9 mouse cellular contexts compared by ENCODE assay signal in the genomic region with DNA sequence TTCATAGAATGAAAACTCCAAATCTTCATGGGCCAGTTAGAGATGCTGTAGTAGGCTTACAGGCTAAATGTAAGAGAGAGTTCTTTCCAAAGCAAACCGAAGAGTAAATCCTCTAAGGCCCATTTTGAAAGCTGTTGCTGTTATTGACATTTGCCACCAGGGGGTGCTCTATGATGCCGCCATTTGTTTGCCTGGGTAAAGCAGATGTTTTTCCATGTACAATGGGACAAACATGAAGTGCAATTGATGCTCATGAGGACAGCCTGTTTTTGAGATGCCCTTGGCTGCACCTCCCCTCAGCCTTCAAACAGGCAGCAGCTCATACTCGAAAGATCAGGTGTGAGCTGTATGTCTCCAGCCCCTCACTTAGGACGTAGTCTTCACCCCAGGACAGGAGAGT.
A peak's percentile ranks its signal among the peaks of the same experiment; 100 is the strongest.
DNase-seq lines count a peak whose midpoint lies in the region; ATAC-seq and TF ChIP-seq lines count a peak whose summit lies in the region.
"Had no signal": no experiment of that assay in that cellular context is flagged by ENCODE, and none has a peak within 500 bp of the region (broad histone marks: within the 10 kb centered on the region; RNA-seq: fewer than 3 reads in every experiment).

No protein-coding gene starts in this region.

- no peak overlapping the region for H3K4me3 ChIP-seq in intestine, postnatal 0 days (ENCODE audit: low read depth, low read length)
- H3K4me3 ChIP-seq in intestine, embryonic 15.5 days (replicated peaks): no peak overlapping the region
- H3K4me3 ChIP-seq in liver, embryonic 14.5 days (ENCODE audit: insufficient read depth in 1 of 2, low read depth in 2 of 2, low read length in 2 of 2): no peak overlapping the region
- H3K4me3 ChIP-seq in spleen, adult 2 months (ENCODE audit: extremely low read depth, insufficient read depth, insufficient read length): no peak overlapping the region

- peak; percentile 62 for DNase-seq in CD4-positive helper T cell, adult 2 months (ENCODE audit: low read depth, low spot score)
- DNase-seq in NIH3T3 (ENCODE audit: low read depth): peak; percentile 76
- peak; percentile 78 for DNase-seq in embryo, embryonic 10.5 days (ENCODE audit: low spot score)
- peak; percentile 7 to 35 (median 18) for DNase-seq in liver, embryonic 14.5 days (ENCODE audit: low read depth in 3 of 3, low spot score in 3 of 3)
- peak in 1 of 2 experiments; percentile 26 for DNase-seq in spleen, adult 2 months (ENCODE audit: low read depth in 1 of 2, low spot score in 2 of 2)
- DNase-seq in yolk sac, embryonic 10.5 days (ENCODE audit: low spot score): no peak

- H3K4me1 ChIP-seq in intestine, postnatal 0 days (replicated peaks; ENCODE audit: control insufficient read depth, insufficient read depth, low read length): no peaks in the 10 kb centered on the region
- peaks cover 11% of the 10 kb centered on the region; the same call in 1 of the 2 replicates for H3K4me1 ChIP-seq in intestine, embryonic 15.5 days (replicated peaks)
- H3K4me1 ChIP-seq in liver, embryonic 14.5 days (replicated peaks; ENCODE audit: control insufficient read depth in 2 of 2, insufficient read depth in 2 of 2, low read length in 1 of 2): no peaks in the 10 kb centered on the region
- no peaks in the 10 kb centered on the region; the same call in 1 of the 2 replicates for H3K4me1 ChIP-seq in spleen, adult 2 months (ENCODE audit: control insufficient read depth, insufficient read depth, insufficient read length)

- 46% methylated on average over 4 of the region's 4 CpGs for WGBS in intestine, postnatal 0 days
- 45% methylated on average over 4 of the region's 4 CpGs for WGBS in intestine, embryonic 15.5 days
- WGBS in liver, embryonic 14.5 days (ENCODE audit: insufficient replicate concordance): 39% methylated on average over 4 of the region's 4 CpGs
- 41% methylated on average over 4 of the region's 4 CpGs for WGBS in spleen, adult 2 months

- TF ChIP-seq CTCF in intestine, postnatal 0 days (IDR thresholded peaks at IDR 0.05; ENCODE audit: low read depth): peak; percentile 92
- TF ChIP-seq CTCF in liver, embryonic 14.5 days (IDR thresholded peaks at IDR 0.05; ENCODE audit: low read depth): peak; percentile 77
- peak; percentile 48; the same call in 1 of the 2 replicates for TF ChIP-seq CTCF in spleen, adult 2 months (IDR thresholded peaks at IDR 0.05; ENCODE audit: extremely low read depth, insufficient read depth, insufficient read length, insufficient replicate concordance)

- no peak overlapping the region for H3K27ac ChIP-seq in intestine, postnatal 0 days (ENCODE audit: low read depth, low read length)
- no peak overlapping the region for H3K27ac ChIP-seq in intestine, embryonic 15.5 days
- no peak overlapping the region for H3K27ac ChIP-seq in liver, embryonic 14.5 days
- no peak overlapping the region for H3K27ac ChIP-seq in spleen, adult 2 months (ENCODE audit: insufficient read depth, low read length)
- H3K27ac ChIP-seq: macrophage had no signal

- ATAC-seq in intestine, postnatal 0 days: no peak
- ATAC-seq in intestine, embryonic 15.5 days: no peak
- ATAC-seq in liver, embryonic 14.5 days (ENCODE audit: insufficient read depth): no peak

- no peaks in the 10 kb centered on the region for H3K9me3 ChIP-seq in intestine, postnatal 0 days (ENCODE audit: control insufficient read depth)
- H3K9me3 ChIP-seq in intestine, embryonic 15.5 days: no peaks in the 10 kb centered on the region
- no peaks in the 10 kb centered on the region for H3K9me3 ChIP-seq in liver, embryonic 14.5 days (ENCODE audit: control insufficient read depth, low read length)

- H3K36me3 ChIP-seq in intestine, postnatal 0 days (ENCODE audit: control insufficient read depth, insufficient read depth): no peaks in the 10 kb centered on the region
- H3K36me3 ChIP-seq in intestine, embryonic 15.5 days: no peaks in the 10 kb centered on the region
- H3K36me3 ChIP-seq in liver, embryonic 14.5 days (replicated peaks; ENCODE audit: control insufficient read depth, insufficient read depth, low read depth): no peaks in the 10 kb centered on the region
- no peaks in the 10 kb centered on the region for H3K36me3 ChIP-seq in spleen, adult 2 months (ENCODE audit: control insufficient read depth, insufficient read depth, low read length)

- H3K9ac ChIP-seq in intestine, postnatal 0 days (ENCODE audit: low read depth, low read length): no peak overlapping the region
- no peak overlapping the region for H3K9ac ChIP-seq in intestine, embryonic 15.5 days
- no peak overlapping the region for H3K9ac ChIP-seq in liver, embryonic 14.5 days (replicated peaks)

- no peak for TF ChIP-seq EP300 in liver, embryonic 14.5 days (IDR thresholded peaks at IDR 0.05; ENCODE audit: low read depth)

- H3K27me3 ChIP-seq in intestine, postnatal 0 days (replicated peaks; ENCODE audit: control insufficient read depth, insufficient read depth, low read length): peaks cover 36% of the 10 kb centered on the region
- peaks cover 36% of the 10 kb centered on the region for H3K27me3 ChIP-seq in intestine, embryonic 15.5 days (replicated peaks)
- H3K27me3 ChIP-seq in liver, embryonic 14.5 days (ENCODE audit: control insufficient read depth, insufficient read depth, low read length): peaks cover 36% of the 10 kb centered on the region
- peaks cover 2% of the 10 kb centered on the region for H3K27me3 ChIP-seq in spleen, adult 2 months (ENCODE audit: control insufficient read depth, insufficient read depth, low read length)

- TF ChIP-seq POLR2A in spleen, adult 2 months (IDR thresholded peaks at IDR 0.05; ENCODE audit: low read depth, low read length): no peak

- H3K4me2 ChIP-seq in intestine, postnatal 0 days (replicated peaks; ENCODE audit: low read depth): no peak overlapping the region
- H3K4me2 ChIP-seq in intestine, embryonic 15.5 days (replicated peaks): no peak overlapping the region
- no peak overlapping the region for H3K4me2 ChIP-seq in liver, embryonic 14.5 days (ENCODE audit: low read depth)
